In the genomic region with DNA sequence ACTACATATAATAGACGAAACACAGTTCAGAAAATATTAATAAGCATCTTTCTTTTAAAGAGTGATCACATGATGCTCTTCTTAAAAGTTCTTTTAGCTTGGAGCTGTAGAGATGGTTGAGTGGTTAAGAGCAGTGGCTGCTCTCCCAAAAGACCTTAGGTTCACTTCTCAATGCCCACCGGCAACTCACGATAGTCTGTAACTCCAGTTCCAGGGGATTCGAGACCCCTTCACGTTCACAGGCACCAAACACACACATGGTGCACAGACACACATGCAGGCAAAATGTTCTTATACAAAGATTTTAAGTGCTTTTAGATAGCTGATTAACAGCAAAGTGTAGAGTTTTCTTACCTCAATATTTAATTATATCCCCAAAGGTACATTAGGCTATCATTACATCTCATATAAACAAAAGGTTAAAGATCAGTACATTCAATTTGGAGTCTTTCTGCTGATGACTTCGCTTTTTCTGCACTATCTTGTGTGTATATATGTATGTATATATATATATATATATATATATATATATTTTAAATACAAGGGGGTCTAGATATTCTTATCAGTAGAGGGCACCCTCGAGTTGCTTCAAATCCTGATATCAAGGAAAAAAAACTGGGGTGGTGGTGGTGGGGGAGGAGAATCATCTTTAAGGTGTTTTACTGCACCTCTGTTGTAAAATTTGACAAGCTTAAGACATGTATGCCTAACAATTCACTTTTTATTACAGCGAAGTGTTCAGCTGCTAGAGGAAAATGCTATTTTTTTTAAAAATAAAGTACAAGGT, we compare ENCODE assay signal across 9 mouse cellular contexts. TPM values are rescaled to one million over a fixed set of nuclear protein-coding genes. Genes with fewer than 3 reads are reported as not detected.
DNase-seq lines count a peak whose midpoint lies in the region; ATAC-seq and TF ChIP-seq lines count a peak whose summit lies in the region.
"Had no signal": no experiment of that assay in that cellular context is flagged by ENCODE, and none has a peak within 500 bp of the region (broad histone marks: within the 10 kb centered on the region; RNA-seq: fewer than 3 reads in every experiment).

No protein-coding gene starts in this region.

- H3K9ac ChIP-seq in forebrain, embryonic 11.5 days (ENCODE audit: low read length): no peak overlapping the region
- H3K9ac ChIP-seq in limb, embryonic 11.5 days (ENCODE audit: low read length): no peak overlapping the region
- H3K9ac ChIP-seq: liver, embryonic 13.5 days had no signal

- ATAC-seq in forebrain, embryonic 11.5 days (replicated peaks; ENCODE audit: low FRiP score): no peak
- no peak for ATAC-seq in limb, embryonic 11.5 days (ENCODE audit: insufficient number of reproducible peaks, low FRiP score, low TSS enrichment, low read depth)
- no peak for ATAC-seq in activated CD4-positive, CD25-positive, alpha-beta regulatory T cell, adult 4 months

- WGBS in forebrain, embryonic 11.5 days: 57% methylated on average over 8 of the region's 8 CpGs
- 54% methylated on average over 8 of the region's 8 CpGs for WGBS in limb, embryonic 11.5 days

- H3K27me3 ChIP-seq in forebrain, embryonic 11.5 days (ENCODE audit: control insufficient read depth, insufficient read depth, low read length): no peaks in the 10 kb centered on the region
- 0 out of 2 replicates have a peak, but pooled peaks cover 5% of the 10 kb centered on the region for H3K27me3 ChIP-seq in limb, embryonic 11.5 days (ENCODE audit: control insufficient read depth, insufficient read depth, low read length)
- 0 out of 2 replicates have a peak, but pooled peaks cover 1% of the 10 kb centered on the region for H3K27me3 ChIP-seq in splenic B cell, adult 2 months (ENCODE audit: control insufficient read depth, insufficient read depth, low read length, poor library complexity, severe bottlenecking)

- DNase-seq in layer of hippocampus, adult 2 months (ENCODE audit: low spot score in 2 of 2): no peak
- no peak for DNase-seq in layer of hippocampus, adult 9-11 months
- DNase-seq in forebrain, embryonic 11.5 days (ENCODE audit: low spot score): no peak
- DNase-seq in limb, embryonic 11.5 days (ENCODE audit: low spot score): no peak
- peak; percentile 16 for DNase-seq in splenic B cell, adult 2 months (ENCODE audit: low read depth, low spot score)
- DNase-seq in urinary bladder, postnatal 14 days (ENCODE audit: low spot score): no peak
- DNase-seq in ovary, adult 18-20 months (ENCODE audit: low spot score): no peak
- DNase-seq: liver, embryonic 13.5 days had no signal

- H3K4me1 ChIP-seq in forebrain, embryonic 11.5 days (replicated peaks; ENCODE audit: control insufficient read depth, insufficient read depth, low read length): peaks cover 2% of the 10 kb centered on the region; the same call in 1 of the 2 replicates
- peaks cover 11% of the 10 kb centered on the region; the same call in 1 of the 2 replicates for H3K4me1 ChIP-seq in limb, embryonic 11.5 days (ENCODE audit: control insufficient read depth, insufficient read depth, low read length)

- no peaks in the 10 kb centered on the region for H3K9me3 ChIP-seq in forebrain, embryonic 11.5 days (ENCODE audit: control insufficient read depth, low read length)
- no peaks in the 10 kb centered on the region for H3K9me3 ChIP-seq in limb, embryonic 11.5 days (ENCODE audit: control insufficient read depth, low read length)
- H3K9me3 ChIP-seq: liver, embryonic 13.5 days had no signal

- H3K27ac ChIP-seq in layer of hippocampus, adult 2 months: peak overlapping the region; percentile 87
- no peak overlapping the region for H3K27ac ChIP-seq in forebrain, embryonic 11.5 days (ENCODE audit: low read depth, low read length)
- no peak overlapping the region for H3K27ac ChIP-seq in limb, embryonic 11.5 days (replicated peaks; ENCODE audit: low read depth, low read length)
- H3K27ac ChIP-seq: liver, embryonic 13.5 days had no signal

- TF ChIP-seq CTCF in layer of hippocampus, adult 2 months (conservative IDR thresholded peaks at IDR 0.05): peak; percentile 71

- peak overlapping the region; percentile 66; the same call in 1 of the 2 replicates for H3K4me3 ChIP-seq in layer of hippocampus, adult 2 months
- H3K4me3 ChIP-seq in forebrain, embryonic 11.5 days (ENCODE audit: low read depth, low read length): peak overlapping the region; percentile 58; the same call in 1 of the 2 replicates
- no peak overlapping the region for H3K4me3 ChIP-seq in limb, embryonic 11.5 days (ENCODE audit: low read depth, low read length)
- H3K4me3 ChIP-seq: liver, embryonic 13.5 days had no signal

- peak overlapping the region; percentile 86; the same call in 1 of the 2 replicates for H3K4me2 ChIP-seq in forebrain, embryonic 11.5 days (ENCODE audit: low read depth, low read length, severe bottlenecking)
- peak overlapping the region; percentile 74; the same call in 1 of the 2 replicates for H3K4me2 ChIP-seq in limb, embryonic 11.5 days (ENCODE audit: low read depth, severe bottlenecking)
- H3K4me2 ChIP-seq: liver, embryonic 13.5 days had no signal

- H3K36me3 ChIP-seq in forebrain, embryonic 11.5 days (ENCODE audit: control insufficient read depth, insufficient read depth, low read length): no peaks in the 10 kb centered on the region
- no peaks in the 10 kb centered on the region for H3K36me3 ChIP-seq in limb, embryonic 11.5 days (ENCODE audit: control insufficient read depth, insufficient read depth, low read length)
- H3K36me3 ChIP-seq in splenic B cell, adult 2 months (ENCODE audit: control insufficient read depth, insufficient read depth, low read length, poor library complexity, severe bottlenecking): no peaks in the 10 kb centered on the region
- H3K36me3 ChIP-seq: liver, embryonic 13.5 days had no signal

RNA-seq across cellular contexts. Expression of a gene that starts 2.5 kb away (rescaled TPM):
- total RNA-seq in layer of hippocampus, adult 2 months (2021): 10 to 100 TPM; 74.0 to 79.9 TPM
- 47.6 and 56.5 TPM in 2 replicates for polyA plus RNA-seq in forebrain, embryonic 11.5 days (2014; fragmentation: Nextera tagmentation; extraction: Ambion mirVana)
- 19.4 and 21.8 TPM in 2 replicates for polyA plus RNA-seq in limb, embryonic 11.5 days (2014; fragmentation: Nextera tagmentation; extraction: Ambion mirVana)
- polyA plus RNA-seq in activated CD4-positive, CD25-positive, alpha-beta regulatory T cell, adult 4 months (2017; shearing (Covaris generic)): 1 to 10 TPM in 1 of 2 experiments, under 1 TPM in 1; 0.70 to 1.3 TPM
